Mouse (Mus musculus): ENCODE measurements around the gene Mia. TPM values are rescaled to one million over a fixed set of nuclear protein-coding genes. Genes with fewer than 3 reads are reported as not detected.
A peak's percentile ranks its signal among the peaks of the same experiment; 100 is the strongest.

The Mia gene
- total RNA-seq, 1 experiment = 12.5 TPM

- in situ Hi-C loops (cut with MboI; ENCODE audit: low sequenced_read_pairs in 2 of 2, unreplicated experiment in 2 of 2) = no loop called here
- H3K4me1 ChIP-seq (ENCODE audit: control insufficient read depth in 2 of 2, insufficient read depth in 2 of 2, low read length in 2 of 2, poor library complexity in 1 of 2) = peaks cover 0 to 21% of the 10 kb centered on the region in 2 experiments; a peak in 3 of 4 replicates
- no peaks in the 10 kb centered on the region for H3K9me3 ChIP-seq (ENCODE audit: control insufficient read depth, insufficient read depth, low read depth, low read length)
- H3K9ac ChIP-seq (ENCODE audit: insufficient read depth, low read depth, low read length, poor library complexity, severe bottlenecking) = no peak overlapping the region
- H3K36me3 ChIP-seq (ENCODE audit: control insufficient read depth, insufficient read depth, low read length, poor library complexity, severe bottlenecking) = peaks cover 59% of the 10 kb centered on the region
- no peak for DNase-seq (ENCODE audit: low read depth, low spot score)
- no peak overlapping the region for H3K27ac ChIP-seq (ENCODE audit: insufficient read depth, low read depth, low read length, poor library complexity, severe bottlenecking)
- H3K4me3 ChIP-seq (ENCODE audit: insufficient read depth in 1 of 2, low read depth in 1 of 2, low read length in 2 of 2, poor library complexity in 1 of 2, severe bottlenecking in 1 of 2) = no peak overlapping the region
- TF ChIP-seq HCFC1 (IDR thresholded peaks at IDR 0.05; ENCODE audit: borderline replicate concordance, insufficient read depth, low read length) (no peak), ZNF384 (IDR thresholded peaks at IDR 0.05; ENCODE audit: low read depth, low read length) (no peak), ZC3H11A (IDR thresholded peaks at IDR 0.05; ENCODE audit: borderline replicate concordance, low read depth, low read length) (no peak), CHD2 (IDR thresholded peaks at IDR 0.05; ENCODE audit: low read depth, low read length) (no peak), MAFK (IDR thresholded peaks at IDR 0.05; ENCODE audit: insufficient read depth, low read depth, low read length) (no peak)
Measured at GRCm38 (mm10) chr7:27185986-27186385, 5.0 kb upstream of the Mia start.

DNA sequence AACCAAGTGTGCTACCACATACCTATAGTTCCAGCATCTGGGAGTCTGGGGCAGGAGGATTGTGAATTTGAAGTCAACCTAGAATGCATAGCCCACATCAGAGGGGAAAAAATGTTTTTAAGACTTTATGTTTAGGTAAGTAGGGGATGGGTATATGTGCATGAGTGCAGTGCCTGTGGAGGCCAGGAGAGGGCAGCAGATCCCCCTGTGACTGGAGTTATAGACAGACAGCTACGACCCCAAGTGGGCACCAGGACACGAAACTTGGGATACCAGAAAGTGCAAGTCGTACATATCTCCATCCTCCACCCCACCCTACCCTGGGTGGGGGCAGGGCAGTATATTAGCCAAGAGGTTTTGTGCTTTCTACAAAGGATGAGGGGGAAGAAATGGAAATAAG, 4.0 kb upstream of the Mia start:
- H3K4me1 ChIP-seq (ENCODE audit: control insufficient read depth in 2 of 2, insufficient read depth in 2 of 2, low read length in 2 of 2, poor library complexity in 1 of 2) = peaks cover 6 to 27% of the 10 kb centered on the region in 2 experiments
- peaks cover 49% of the 10 kb centered on the region for H3K36me3 ChIP-seq (ENCODE audit: control insufficient read depth, insufficient read depth, low read length, poor library complexity, severe bottlenecking)
- no peak overlapping the region for H3K9ac ChIP-seq (ENCODE audit: insufficient read depth, low read depth, low read length, poor library complexity, severe bottlenecking)
- H3K27ac ChIP-seq (ENCODE audit: insufficient read depth, low read depth, low read length, poor library complexity, severe bottlenecking) = no peak overlapping the region
- no peaks in the 10 kb centered on the region for H3K9me3 ChIP-seq (ENCODE audit: control insufficient read depth, insufficient read depth, low read depth, low read length)
- peak; percentile 44; the same call in 1 of the 2 replicates for TF ChIP-seq ZNF384 (IDR thresholded peaks at IDR 0.05; ENCODE audit: low read depth, low read length)
- no peak for TF ChIP-seq HCFC1 (IDR thresholded peaks at IDR 0.05; ENCODE audit: borderline replicate concordance, insufficient read depth, low read length)
- TF ChIP-seq MAFK (IDR thresholded peaks at IDR 0.05; ENCODE audit: insufficient read depth, low read depth, low read length) = no peak
- peak; percentile 37; the same call in 1 of the 2 replicates for TF ChIP-seq CHD2 (IDR thresholded peaks at IDR 0.05; ENCODE audit: low read depth, low read length)
- TF ChIP-seq ZC3H11A (IDR thresholded peaks at IDR 0.05; ENCODE audit: borderline replicate concordance, low read depth, low read length) = 0 out of 2 replicates have a peak, but pooled peaks have one; percentile 18
- in situ Hi-C loops (cut with MboI; ENCODE audit: low sequenced_read_pairs in 2 of 2, unreplicated experiment in 2 of 2) = no loop called here
- no peak overlapping the region for H3K4me3 ChIP-seq (ENCODE audit: insufficient read depth in 1 of 2, low read depth in 1 of 2, low read length in 2 of 2, poor library complexity in 1 of 2, severe bottlenecking in 1 of 2)
- DNase-seq (ENCODE audit: low read depth, low spot score) = peak; percentile 78

DNA sequence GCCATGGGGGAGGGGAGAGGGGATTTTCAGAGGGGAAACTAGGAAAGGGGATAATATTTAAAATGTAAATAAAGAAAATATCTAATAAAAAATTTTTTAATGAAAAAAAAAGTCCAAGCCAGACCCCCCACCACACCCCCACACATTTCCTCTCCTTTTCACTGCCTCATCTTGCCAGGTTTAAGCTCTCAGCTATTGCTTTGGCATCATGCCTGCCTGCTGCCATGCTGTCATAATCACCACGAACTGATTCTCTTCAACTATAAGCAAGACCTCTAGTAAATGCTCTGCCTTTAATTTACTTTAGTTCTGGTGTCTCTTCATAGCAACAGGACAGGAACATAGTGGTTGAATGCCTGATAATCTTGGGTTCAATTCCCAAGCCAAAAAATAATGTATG, 1.5 kb upstream of the Mia start:
- no peaks in the 10 kb centered on the region for H3K9me3 ChIP-seq (ENCODE audit: control insufficient read depth, insufficient read depth, low read depth, low read length)
- in situ Hi-C loops (cut with MboI; ENCODE audit: low sequenced_read_pairs in 2 of 2, unreplicated experiment in 2 of 2) = no loop called here
- H3K4me3 ChIP-seq (ENCODE audit: insufficient read depth in 1 of 2, low read depth in 1 of 2, low read length in 2 of 2, poor library complexity in 1 of 2, severe bottlenecking in 1 of 2) = no peak overlapping the region
- DNase-seq (ENCODE audit: low read depth, low spot score) = no peak
- TF ChIP-seq ZNF384 (IDR thresholded peaks at IDR 0.05; ENCODE audit: low read depth, low read length) = no peak
- no peak for TF ChIP-seq MAFK (IDR thresholded peaks at IDR 0.05; ENCODE audit: insufficient read depth, low read depth, low read length)
- TF ChIP-seq CHD2 (IDR thresholded peaks at IDR 0.05; ENCODE audit: low read depth, low read length) = no peak
- no peak for TF ChIP-seq HCFC1 (IDR thresholded peaks at IDR 0.05; ENCODE audit: borderline replicate concordance, insufficient read depth, low read length)
- TF ChIP-seq ZC3H11A (IDR thresholded peaks at IDR 0.05; ENCODE audit: borderline replicate concordance, low read depth, low read length) = no peak
- no peak overlapping the region for H3K9ac ChIP-seq (ENCODE audit: insufficient read depth, low read depth, low read length, poor library complexity, severe bottlenecking)
- peaks cover 28% of the 10 kb centered on the region for H3K36me3 ChIP-seq (ENCODE audit: control insufficient read depth, insufficient read depth, low read length, poor library complexity, severe bottlenecking)
- peaks cover 8 to 17% of the 10 kb centered on the region in 2 experiments for H3K4me1 ChIP-seq (ENCODE audit: control insufficient read depth in 2 of 2, insufficient read depth in 2 of 2, low read length in 2 of 2, poor library complexity in 1 of 2)
- H3K27ac ChIP-seq (ENCODE audit: insufficient read depth, low read depth, low read length, poor library complexity, severe bottlenecking) = no peak overlapping the region

DNA sequence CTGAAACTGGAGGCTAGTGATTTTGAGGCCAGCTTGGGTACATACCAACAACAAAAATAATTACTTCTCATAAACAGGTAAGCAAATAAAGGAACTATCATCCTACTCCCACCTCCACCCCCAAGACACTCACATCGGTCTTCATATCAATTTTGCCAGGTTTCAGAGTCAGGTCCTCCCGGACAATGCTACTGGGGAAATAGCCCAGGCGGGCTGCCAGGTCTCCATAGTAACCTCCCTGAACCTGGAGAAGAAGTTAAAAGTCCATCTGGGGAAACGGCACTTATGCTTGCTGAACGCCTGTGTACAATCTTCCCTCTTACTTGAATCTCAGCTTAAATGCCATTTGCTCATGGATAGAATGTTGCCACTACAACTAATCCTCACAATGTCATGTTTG, 921 bp downstream of the Mia start:
- H3K9ac ChIP-seq (ENCODE audit: insufficient read depth, low read depth, low read length, poor library complexity, severe bottlenecking) = peak overlapping the region; percentile 55; the same call in 1 of the 2 replicates
- peaks cover 8 to 17% of the 10 kb centered on the region in 2 experiments for H3K4me1 ChIP-seq (ENCODE audit: control insufficient read depth in 2 of 2, insufficient read depth in 2 of 2, low read length in 2 of 2, poor library complexity in 1 of 2)
- TF ChIP-seq ZC3H11A (IDR thresholded peaks at IDR 0.05; ENCODE audit: borderline replicate concordance, low read depth, low read length) (no peak), HCFC1 (IDR thresholded peaks at IDR 0.05; ENCODE audit: borderline replicate concordance, insufficient read depth, low read length) (no peak), ZNF384 (IDR thresholded peaks at IDR 0.05; ENCODE audit: low read depth, low read length) (no peak), CHD2 (IDR thresholded peaks at IDR 0.05; ENCODE audit: low read depth, low read length) (no peak), MAFK (IDR thresholded peaks at IDR 0.05; ENCODE audit: insufficient read depth, low read depth, low read length) (no peak)
- H3K27ac ChIP-seq (ENCODE audit: insufficient read depth, low read depth, low read length, poor library complexity, severe bottlenecking) = peak overlapping the region; percentile 83; the same call in 1 of the 2 replicates
- no peaks in the 10 kb centered on the region for H3K9me3 ChIP-seq (ENCODE audit: control insufficient read depth, insufficient read depth, low read depth, low read length)
- peak overlapping the region; percentile 56 to 83 for H3K4me3 ChIP-seq (ENCODE audit: insufficient read depth in 1 of 2, low read depth in 1 of 2, low read length in 2 of 2, poor library complexity in 1 of 2, severe bottlenecking in 1 of 2)
- in situ Hi-C loops (cut with MboI; ENCODE audit: low sequenced_read_pairs in 2 of 2, unreplicated experiment in 2 of 2) = no loop called here
- H3K36me3 ChIP-seq (ENCODE audit: control insufficient read depth, insufficient read depth, low read length, poor library complexity, severe bottlenecking) = peaks cover 7% of the 10 kb centered on the region
- no peak for DNase-seq (ENCODE audit: low read depth, low spot score)

Measured in ES-E14 (cell line).